Mouse (Mus musculus) heart, adult 2 months (tissue): ENCODE data around the gene Bik.

Experiments used
- CTCF ChIP-seq: fragments of 200-600 bp; IDR thresholded peaks from 2 replicates; pipeline ENCODE4 v1.8.1; 2022; ENCODE audit warnings: antibody characterized with exemption, mild to moderate bottlenecking, moderate library complexity
- POLR2A ChIP-seq: fragments of 200-500 bp; IDR thresholded peaks from 2 replicates; pipeline ENCODE4 v1.6.1; 2011; ENCODE audit warnings: mild to moderate bottlenecking, low read depth, low read length, control low read depth; ENCODE audit not compliant: insufficient read depth

DNA sequence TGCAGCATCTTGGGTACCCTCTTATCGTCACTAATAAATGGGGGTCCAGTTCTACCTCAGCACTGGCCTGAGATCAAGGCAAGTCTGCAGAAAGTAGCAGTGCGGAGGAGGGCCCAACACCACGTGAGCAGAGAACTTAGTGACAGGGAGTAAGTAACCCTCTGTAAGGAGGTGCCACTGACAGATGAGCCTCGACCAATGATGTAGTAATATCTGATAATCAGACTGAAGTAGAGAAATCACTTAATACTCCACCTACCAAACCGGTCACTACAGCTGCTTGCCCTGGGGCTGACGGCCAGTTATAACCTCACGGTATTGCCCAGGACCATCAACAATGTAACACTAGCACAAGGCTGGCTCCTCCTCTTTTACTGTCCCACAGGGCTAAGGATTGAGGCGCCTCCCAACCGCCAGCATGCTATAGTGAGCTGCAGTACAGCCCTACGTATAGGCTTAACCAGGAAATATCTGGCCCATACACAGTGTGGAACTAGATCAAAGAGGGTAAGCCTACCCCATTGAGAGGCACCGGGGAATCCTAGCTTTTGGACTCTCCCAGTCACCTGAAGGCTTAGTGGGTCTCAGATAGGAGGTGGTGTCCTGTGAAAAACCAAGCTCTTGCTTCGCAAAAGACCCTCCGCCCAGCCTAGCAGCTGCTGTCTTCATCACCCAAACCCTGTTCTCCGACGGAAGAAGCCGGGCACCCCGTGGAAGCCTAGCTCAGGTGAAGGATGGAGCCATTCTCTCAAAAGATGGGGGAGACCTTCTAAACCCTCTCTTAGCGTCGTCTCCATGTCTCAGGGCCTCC lies 67.2 kb downstream of the Bik start:
- TF ChIP-seq CTCF (no peak), POLR2A (no peak)
